In genomic region chr5:120612442-120612821, GRCm38 (mm10) we compare ENCODE assay signal across 8 mouse cellular contexts. TPM values are rescaled to one million over a fixed set of nuclear protein-coding genes. Genes with fewer than 3 reads are reported as not detected.
DNase-seq lines count a peak whose midpoint lies in the region; ATAC-seq and TF ChIP-seq lines count a peak whose summit lies in the region.

TSS of gene Rita1 (minus strand) at chr5:120612589.
TSS of gene Ddx54 (plus strand) at chr5:120612739.

- peak within 1 kb of the TSS; percentile 79 for H3K9ac ChIP-seq in hindbrain, embryonic 13.5 days
- peak within 1 kb of the TSS; percentile 48 for H3K9ac ChIP-seq in lung, postnatal 0 days (replicated peaks; ENCODE audit: low read depth)

- H3K4me1 ChIP-seq in hindbrain, embryonic 13.5 days (replicated peaks): peaks cover 36% of the 10 kb centered on the region
- H3K4me1 ChIP-seq in lung, postnatal 0 days (ENCODE audit: insufficient read depth, low read depth, low read length): peaks cover 6% of the 10 kb centered on the region

- no peak for TF ChIP-seq CTCF in lung, postnatal 0 days (IDR thresholded peaks at IDR 0.05)

- TF ChIP-seq EP300 in lung, postnatal 0 days (IDR thresholded peaks at IDR 0.05): peak; percentile 66; the same call in 1 of the 2 replicates

- under 1% methylated on average over 22 of the region's 22 CpGs for WGBS in hindbrain, embryonic 13.5 days
- 0% methylated on average over 22 of the region's 22 CpGs for WGBS in lung, postnatal 0 days

- DNase-seq in R1 (ENCODE audit: low read depth, low spot score): peak; percentile 96
- peak; percentile 98 to 99 for DNase-seq in cerebellum, postnatal 36 days
- peak; percentile 100 for DNase-seq in frontal cortex, postnatal 36 days (ENCODE audit: low spot score in 2 of 2)
- peak; percentile 99 for DNase-seq in layer of hippocampus, postnatal 14 days (ENCODE audit: low spot score in 2 of 2)
- peak; percentile 97 for DNase-seq in lung, postnatal 0 days (ENCODE audit: low spot score)
- peak; percentile 94 for DNase-seq in ovary, postnatal 14 days (ENCODE audit: low spot score)
- DNase-seq in urinary bladder, adult 18-20 months (ENCODE audit: low spot score in 2 of 2): peak; percentile 92 to 99

- H3K4me3 ChIP-seq in hindbrain, embryonic 13.5 days: peak within 1 kb of the TSS; percentile 68
- peak within 1 kb of the TSS; percentile 68 for H3K4me3 ChIP-seq in lung, postnatal 0 days (ENCODE audit: low read depth, low read length)

- ATAC-seq in hindbrain, embryonic 13.5 days (ENCODE audit: low FRiP score): peak; percentile 87
- ATAC-seq in lung, postnatal 0 days: peak; percentile 85

- H3K9me3 ChIP-seq in hindbrain, embryonic 13.5 days: 0 out of 2 replicates have a peak, but pooled peaks cover 3% of the 10 kb centered on the region
- H3K9me3 ChIP-seq in lung, postnatal 0 days (ENCODE audit: low read length): no peaks in the 10 kb centered on the region

- H3K4me2 ChIP-seq in hindbrain, embryonic 13.5 days: peak within 1 kb of the TSS; percentile 93
- H3K4me2 ChIP-seq in lung, postnatal 0 days (replicated peaks; ENCODE audit: low read depth, low read length): peak within 1 kb of the TSS; percentile 85

- H3K36me3 ChIP-seq in hindbrain, embryonic 13.5 days: peaks cover 39% of the 10 kb centered on the region
- H3K36me3 ChIP-seq in lung, postnatal 0 days (ENCODE audit: insufficient read depth, low read length): no peaks in the 10 kb centered on the region

- no peaks in the 10 kb centered on the region for H3K27me3 ChIP-seq in hindbrain, embryonic 13.5 days
- no peaks in the 10 kb centered on the region for H3K27me3 ChIP-seq in lung, postnatal 0 days (replicated peaks; ENCODE audit: insufficient read depth, low read length)

- peak within 1 kb of the TSS; percentile 89 for H3K27ac ChIP-seq in hindbrain, embryonic 13.5 days
- H3K27ac ChIP-seq in lung, postnatal 0 days (ENCODE audit: low read length): peak within 1 kb of the TSS; percentile 87

RNA-seq across cellular contexts. Expression of gene Rita1, which starts in this region (rescaled TPM):
- polyA plus RNA-seq in hindbrain, embryonic 13.5 days (2015; fragmentation: Nextera tagmentation; extraction: Ambion mirVana): 26.2 TPM in 2 replicates
- 10 to 100 TPM; 24.8 to 26.8 TPM for total RNA-seq in layer of hippocampus, postnatal 14 days (2021)
- polyA plus RNA-seq in lung, postnatal 0 days (2015; fragmentation: Nextera tagmentation; extraction: Ambion mirVana): 9.9 and 10.0 TPM in 2 replicates

RNA-seq across cellular contexts. Expression of gene Ddx54, which starts in this region (rescaled TPM):
- 44.0 and 47.7 TPM in 2 replicates for polyA plus RNA-seq in hindbrain, embryonic 13.5 days (2015; fragmentation: Nextera tagmentation; extraction: Ambion mirVana)
- 10 to 100 TPM; 41.7 to 44.4 TPM for total RNA-seq in layer of hippocampus, postnatal 14 days (2021)
- polyA plus RNA-seq in lung, postnatal 0 days (2015; fragmentation: Nextera tagmentation; extraction: Ambion mirVana): 24.9 and 25.4 TPM in 2 replicates

Comparison
In these comparisons a context has a peak if more than half of its experiments do, and no peak if none do; other contexts are left out.
1. Peak in every context shown above with its lines: DNase-seq, ATAC-seq, H3K4me3 ChIP-seq and H3K27ac ChIP-seq.